Mouse (Mus musculus): ENCODE measurements around the gene Mdm2.

DNA sequence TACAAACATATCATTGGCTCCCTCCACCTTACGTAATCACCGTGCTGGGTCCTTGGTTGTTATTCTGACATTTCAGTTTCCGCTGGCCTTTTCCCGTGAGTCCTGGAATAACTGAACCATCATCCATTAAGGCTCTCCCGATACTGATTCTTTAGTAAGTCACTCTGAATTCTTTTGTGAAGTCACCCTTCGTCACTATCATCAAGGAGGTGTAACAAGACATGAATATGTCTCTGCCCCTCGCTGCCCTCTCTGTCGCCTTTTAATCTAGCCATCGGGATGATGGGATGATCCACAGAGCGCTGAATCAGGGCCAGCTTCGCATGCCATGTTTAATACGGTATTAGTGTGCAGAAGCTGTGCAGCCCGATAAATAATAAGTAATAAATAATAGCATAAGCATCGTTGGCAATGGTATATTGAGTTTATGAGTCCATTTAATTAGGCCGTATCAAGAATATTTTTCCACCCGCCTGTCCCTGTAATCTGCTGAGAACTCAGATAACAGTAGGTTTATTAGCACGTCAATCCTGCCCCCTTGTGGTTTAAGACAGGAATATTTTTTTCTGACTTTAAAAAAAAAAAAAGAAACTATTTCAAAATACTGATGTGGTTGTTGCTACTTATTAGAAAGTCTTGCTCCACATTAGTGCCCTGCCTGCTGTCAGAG lies 33.8 kb downstream of the Mdm2 start:
- TF ChIP-seq FLI1 (IDR thresholded peaks at IDR 0.05; ENCODE audit: low read length) (no peak), GATA1 (IDR thresholded peaks at IDR 0.05; ENCODE audit: borderline replicate concordance, low read length) (no peak)
